In genomic region chr5:143604157-143604774, GRCm38 (mm10) we compare ENCODE assay signal across 23 mouse cellular contexts.
"Had no signal": no experiment of that assay in that cellular context is flagged by ENCODE, and none has a peak within 500 bp of the region (broad histone marks: within the 10 kb centered on the region; RNA-seq: fewer than 3 reads in every experiment).

No protein-coding gene starts in this region.

- H3K36me3 ChIP-seq: limb, embryonic 12.5 days; limb, embryonic 15.5 days; midbrain, embryonic 12.5 days; neural tube, embryonic 13.5 days had no signal

- H3K9me3 ChIP-seq: limb, embryonic 12.5 days; limb, embryonic 15.5 days; midbrain, embryonic 12.5 days; neural tube, embryonic 13.5 days had no signal

- ATAC-seq: intestine, embryonic 16.5 days; liver, postnatal 0 days; lung, postnatal 0 days; midbrain, embryonic 16.5 days had no signal

- H3K27me3 ChIP-seq: limb, embryonic 12.5 days; limb, embryonic 15.5 days; midbrain, embryonic 12.5 days; neural tube, embryonic 13.5 days had no signal

- H3K4me1 ChIP-seq: midbrain, embryonic 12.5 days; neural tube, embryonic 13.5 days had no signal

- H3K9ac ChIP-seq: limb, embryonic 12.5 days; limb, embryonic 15.5 days; liver, embryonic 14.5 days; liver, postnatal 0 days; lung, embryonic 14.5 days; midbrain, embryonic 12.5 days; neural tube, embryonic 13.5 days had no signal

- H3K4me2 ChIP-seq: limb, embryonic 12.5 days; limb, embryonic 15.5 days; liver, embryonic 11.5 days; lung, embryonic 14.5 days; midbrain, embryonic 12.5 days; neural tube, embryonic 13.5 days had no signal

- DNase-seq: kidney, adult 18-20 months; kidney, postnatal 25 days; left cerebral cortex, postnatal 4 days; liver, postnatal 0 days; lung, embryonic 14.5 days; right cerebral cortex, adult 18-20 months; right cerebral cortex, postnatal 14 days; right cerebral cortex, postnatal 4 days; thymus, adult 2 months; thymus, postnatal 14 days; thymus, postnatal 4 days had no signal

- H3K27ac ChIP-seq: limb, embryonic 12.5 days; limb, embryonic 15.5 days; liver, embryonic 14.5 days; macrophage; midbrain, embryonic 12.5 days; neural tube, embryonic 13.5 days; stomach, postnatal 0 days had no signal

- H3K4me3 ChIP-seq: limb, embryonic 12.5 days; limb, embryonic 15.5 days; midbrain, embryonic 12.5 days; myocyte; neural tube, embryonic 13.5 days had no signal
